Mouse (Mus musculus) spleen, adult 2 months (tissue): ENCODE results near the gene Cdc25b. TPM values are rescaled to one million over a fixed set of nuclear protein-coding genes. Genes with fewer than 3 reads are reported as not detected.

ENCODE experiments used
- DNase-seq, 2 experiments: peaks; one replicate each; pipeline versions ENCODE4 v3.0.0 to v3.0.0-alpha.2; 2012 to 2021; ENCODE audit warnings: low spot score in 2 of 2, low read depth in 1 of 2
- H3K27ac ChIP-seq: fragments of 200-500 bp; 2 replicates; pipeline ENCODE4 v1.5.1; 2012; ENCODE audit warnings: low read length, inconsistent platforms; ENCODE audit not compliant: insufficient read depth
- H3K27me3 ChIP-seq: fragments of 200-500 bp; 2 replicates; pipeline ENCODE4 v1.6.1; 2012; ENCODE audit warnings: mild to moderate bottlenecking, moderate library complexity, low read length, inconsistent platforms; ENCODE audit not compliant: control insufficient read depth, insufficient read depth
- H3K36me3 ChIP-seq: fragments of 200-500 bp; 2 replicates; pipeline ENCODE4 v1.6.1; 2012; ENCODE audit warnings: mild to moderate bottlenecking, low read length, inconsistent platforms; ENCODE audit not compliant: control insufficient read depth, insufficient read depth
- H3K4me1 ChIP-seq: fragments of 200-500 bp; 2 replicates; pipeline ENCODE4 v1.6.1; 2011; ENCODE audit warnings: inconsistent platforms; ENCODE audit not compliant: control insufficient read depth, insufficient read depth, insufficient read length
- H3K4me3 ChIP-seq: fragments of 200-500 bp; 2 replicates; pipeline ENCODE4 v1.5.1; 2011; ENCODE audit warnings: mild to moderate bottlenecking, inconsistent platforms; ENCODE audit not compliant: insufficient read depth, insufficient read length; ENCODE audit errors: extremely low read depth
- CTCF ChIP-seq: fragments of 200-500 bp; IDR thresholded peaks from 2 replicates; pipeline ENCODE4 v1.5.1; 2011; ENCODE audit warnings: mild to moderate bottlenecking, inconsistent platforms; ENCODE audit not compliant: insufficient read depth, insufficient read length, insufficient replicate concordance; ENCODE audit errors: extremely low read depth
- POLR2A ChIP-seq: fragments of 200-500 bp; IDR thresholded peaks from 2 replicates; pipeline ENCODE4 v1.6.1; 2011; ENCODE audit warnings: low read depth, low read length, inconsistent platforms
- WGBS: fragments of 180-500 bp; shearing (Covaris S2); methylation state at CpG from one replicate; pipeline ENCODE4 v1.1.7; 2018; 5-methylcytosine and 5-hydroxymethylcytosine counted together
- polyA plus RNA-seq: library from polyadenylated mRNA; depleted of rRNA; stranded (reverse); fragments of >200 nt; gene quantifications from 2 replicates; pipeline ENCODE4 v1.2.3, GENCODE M21; 2012

The Cdc25b gene
- polyA plus RNA-seq, 1 experiment, result 85.6 TPM

- WGBS, result 12% methylated on average over 43 of the region's 43 CpGs
- TF ChIP-seq CTCF, result no peak
- no peak for TF ChIP-seq POLR2A
- peak in 1 of 2 experiments; percentile 58 for DNase-seq
- H3K36me3 ChIP-seq, result no peaks in the 10 kb centered on the region
- 0 out of 2 replicates have a peak, but pooled peaks cover 3% of the 10 kb centered on the region for H3K4me1 ChIP-seq
- H3K27ac ChIP-seq, result no peak overlapping the region
- H3K4me3 ChIP-seq, result peak overlapping the region; percentile 12; the same call in 1 of the 2 replicates
- H3K27me3 ChIP-seq, result peaks cover 7% of the 10 kb centered on the region
Measured at GRCm38 (mm10) chr2:131171401-131172104, 15.2 kb upstream of the Cdc25b start.

- TF ChIP-seq CTCF (no peak), POLR2A (no peak)
- no peak for DNase-seq
- Histone ChIP-seq H3K27ac (no peak overlapping the region), H3K27me3 (peaks cover 7% of the 10 kb centered on the region), H3K36me3 (no peaks in the 10 kb centered on the region), H3K4me3 (no peak overlapping the region), H3K4me1 (0 out of 2 replicates have a peak, but pooled peaks cover 3% of the 10 kb centered on the region)
- WGBS, result 76% methylated on average over 9 of the region's 9 CpGs
Measured at GRCm38 (mm10) chr2:131172322-131172721, 14.4 kb upstream of the Cdc25b start.

GRCm38 (mm10) chr2:131174700-131175099 lies 12.0 kb upstream of the Cdc25b start:
- Histone ChIP-seq H3K27ac (no peak overlapping the region), H3K36me3 (no peaks in the 10 kb centered on the region), H3K4me3 (peak overlapping the region; percentile 39; the same call in 1 of the 2 replicates), H3K4me1 (peaks cover 12% of the 10 kb centered on the region), H3K27me3 (peaks cover 7% of the 10 kb centered on the region)
- peak; percentile 48 to 71 for DNase-seq
- TF ChIP-seq CTCF (no peak), POLR2A (no peak)
- 8% methylated on average over 11 of the region's 11 CpGs for WGBS

GRCm38 (mm10) chr2:131175286-131175944 lies 11.3 kb upstream of the Cdc25b start:
- DNase-seq, result no peak
- H3K27ac ChIP-seq, result no peak overlapping the region
- 83% methylated on average over 3 of the region's 3 CpGs for WGBS
- H3K4me3 ChIP-seq, result no peak overlapping the region
- H3K36me3 ChIP-seq, result no peaks in the 10 kb centered on the region
- TF ChIP-seq CTCF (no peak), POLR2A (no peak)
- peaks cover 12% of the 10 kb centered on the region for H3K4me1 ChIP-seq
- H3K27me3 ChIP-seq, result peaks cover 7% of the 10 kb centered on the region

- Histone ChIP-seq H3K4me1 (peaks cover 12% of the 10 kb centered on the region), H3K27me3 (peaks cover 7% of the 10 kb centered on the region), H3K4me3 (no peak overlapping the region), H3K27ac (no peak overlapping the region), H3K36me3 (no peaks in the 10 kb centered on the region)
- WGBS, result 97% methylated on average over 1 of the region's 1 CpGs
- TF ChIP-seq CTCF, result no peak
- TF ChIP-seq POLR2A, result no peak
- no peak for DNase-seq
Measured at GRCm38 (mm10) chr2:131175945-131176309, 10.8 kb upstream of the Cdc25b start.

- DNase-seq, result no peak
- no peak overlapping the region for H3K27ac ChIP-seq
- H3K4me1 ChIP-seq, result peaks cover 10% of the 10 kb centered on the region
Measured at GRCm38 (mm10) chr2:131176491-131176890, 10.3 kb upstream of the Cdc25b start.

More at GRCm38 (mm10) chr2:131176491-131176890, 10.3 kb upstream of the Cdc25b start:
- peaks cover 4% of the 10 kb centered on the region for H3K27me3 ChIP-seq
- H3K4me3 ChIP-seq, result no peak overlapping the region
- 77% methylated on average over 5 of the region's 5 CpGs for WGBS
- TF ChIP-seq POLR2A (no peak), CTCF (no peak)
- no peaks in the 10 kb centered on the region for H3K36me3 ChIP-seq
